Mouse (Mus musculus) neural tube, embryonic 14.5 days (tissue): ENCODE measurements around the gene Prrxl1. TPM values are rescaled to one million over a fixed set of nuclear protein-coding genes. Genes with fewer than 3 reads are reported as not detected.

Experiments
- ATAC-seq: fragments of 200-750 bp; cut with Nextera tagmentation; 2 replicates; pipeline ENCODE4 v1.8.0; 2017; ENCODE audit warnings: low read depth, mild to moderate bottlenecking, moderate TSS enrichment, moderate library complexity
- H3K27ac ChIP-seq: fragments of 300-500 bp; sonication (generic); 2 replicates; pipeline ENCODE4 v1.5.1; 2014; ENCODE audit warnings: low read depth, mild to moderate bottlenecking, control low read depth, low read length, moderate library complexity, mixed read lengths
- H3K27me3 ChIP-seq: fragments of 300-500 bp; sonication (generic); 2 replicates; pipeline ENCODE4 v1.6.1; 2014; ENCODE audit warnings: low read length; ENCODE audit not compliant: control insufficient read depth, insufficient read depth
- H3K36me3 ChIP-seq: fragments of 300-500 bp; sonication (generic); 2 replicates; pipeline ENCODE4 v1.6.1; 2014; ENCODE audit warnings: low read length, mixed read lengths; ENCODE audit not compliant: control insufficient read depth, insufficient read depth
- H3K4me1 ChIP-seq: fragments of 300-500 bp; sonication (generic); 2 replicates; pipeline ENCODE4 v1.6.1; 2014; ENCODE audit warnings: low read length; ENCODE audit not compliant: control insufficient read depth, insufficient read depth
- H3K4me2 ChIP-seq: fragments of 300-500 bp; sonication (generic); 2 replicates; pipeline ENCODE4 v1.6.1; 2014; ENCODE audit warnings: mild to moderate bottlenecking, low read depth, low read length, control low read depth
- H3K4me3 ChIP-seq: fragments of 300-500 bp; sonication (generic); 2 replicates; pipeline ENCODE4 v1.5.1; 2014; ENCODE audit warnings: low read depth, low read length, control low read depth, mixed read lengths
- H3K9ac ChIP-seq: fragments of 300-500 bp; sonication (generic); replicated peaks from 2 replicates; pipeline ENCODE4 v1.6.1; 2014; ENCODE audit warnings: low read depth, mild to moderate bottlenecking, control low read depth, low read length, mixed read lengths
- H3K9me3 ChIP-seq: fragments of 300-500 bp; sonication (generic); 2 replicates; pipeline ENCODE4 v1.6.1; 2016; ENCODE audit warnings: low read length; ENCODE audit not compliant: control insufficient read depth
- WGBS: fragments of 180-500 bp; shearing (Covaris S2); extraction: QIAGEN DNeasy Blood & Tissue Kit; methylation state at CpG from one replicate; pipeline ENCODE4 v1.1.7; 2014; 5-methylcytosine and 5-hydroxymethylcytosine counted together
- polyA plus RNA-seq: library from polyadenylated mRNA; unstranded; fragments of >200 nt; fragmentation: Nextera tagmentation; extraction: Ambion mirVana; gene quantifications from 2 replicates; pipeline ENCODE4 v1.2.1, GENCODE M21; 2014

The Prrxl1 gene
- polyA plus RNA-seq, 1 experiment from 2014 or later = 123 TPM

GRCm38 (mm10) chr14:32685124-32685826, 86.1 kb downstream of the Prrxl1 start, which contains the start of gene 3425401B19Rik:
Gene 3425401B19Rik, minus strand, starts transcription at chr14:32685293.
- ATAC-seq = no peak
- no peak within 1 kb of the TSS for H3K4me3 ChIP-seq
- H3K27ac ChIP-seq = no peak within 1 kb of the TSS
- 70% methylated on average over 16 of the region's 16 CpGs for WGBS
- peak within 1 kb of the TSS; percentile 17; the same call in 1 of the 2 replicates for H3K4me2 ChIP-seq
- no peaks in the 10 kb centered on the region for H3K9me3 ChIP-seq
- H3K4me1 ChIP-seq = peaks cover 3% of the 10 kb centered on the region; the same call in 1 of the 2 replicates
- H3K9ac ChIP-seq = no peak within 1 kb of the TSS
- no peaks in the 10 kb centered on the region for H3K36me3 ChIP-seq
- H3K27me3 ChIP-seq = no peaks in the 10 kb centered on the region

- no peak overlapping the region for H3K4me3 ChIP-seq
- ATAC-seq = no peak
- H3K9ac ChIP-seq = no peak overlapping the region
- no peaks in the 10 kb centered on the region for H3K4me1 ChIP-seq
- H3K4me2 ChIP-seq = no peak overlapping the region
- 90% methylated on average over 2 of the region's 2 CpGs for WGBS
- H3K27me3 ChIP-seq = no peaks in the 10 kb centered on the region
- no peak overlapping the region for H3K27ac ChIP-seq
- H3K36me3 ChIP-seq = no peaks in the 10 kb centered on the region
- no peaks in the 10 kb centered on the region for H3K9me3 ChIP-seq
Measured at GRCm38 (mm10) chr14:32695906-32696305, 96.7 kb downstream of the Prrxl1 start.

GRCm38 (mm10) chr14:32696344-32696743, 97.1 kb downstream of the Prrxl1 start:
- Histone ChIP-seq H3K27ac (no peak overlapping the region), H3K9ac (no peak overlapping the region), H3K4me1 (no peaks in the 10 kb centered on the region), H3K4me2 (no peak overlapping the region), H3K9me3 (no peaks in the 10 kb centered on the region), H3K36me3 (no peaks in the 10 kb centered on the region), H3K4me3 (no peak overlapping the region), H3K27me3 (no peaks in the 10 kb centered on the region)
- WGBS = 89% methylated on average over 2 of the region's 2 CpGs
- no peak for ATAC-seq

- no peak overlapping the region for H3K9ac ChIP-seq
- H3K4me2 ChIP-seq = no peak overlapping the region
- H3K27me3 ChIP-seq = no peaks in the 10 kb centered on the region
- no peak overlapping the region for H3K27ac ChIP-seq
- H3K4me1 ChIP-seq = no peaks in the 10 kb centered on the region
- WGBS = 84% methylated on average over 8 of the region's 8 CpGs
- no peak for ATAC-seq
- no peaks in the 10 kb centered on the region for H3K36me3 ChIP-seq
- H3K9me3 ChIP-seq = no peaks in the 10 kb centered on the region
- H3K4me3 ChIP-seq = no peak overlapping the region
Measured at GRCm38 (mm10) chr14:32697774-32698173, 98.6 kb downstream of the Prrxl1 start.

GRCm38 (mm10) chr14:32698556-32698955, 99.3 kb downstream of the Prrxl1 start:
- Histone ChIP-seq H3K36me3 (no peaks in the 10 kb centered on the region), H3K4me2 (no peak overlapping the region), H3K27me3 (no peaks in the 10 kb centered on the region), H3K4me3 (no peak overlapping the region), H3K9me3 (no peaks in the 10 kb centered on the region), H3K27ac (no peak overlapping the region), H3K4me1 (no peaks in the 10 kb centered on the region), H3K9ac (no peak overlapping the region)
- ATAC-seq = no peak
- WGBS = 91% methylated on average over 3 of the region's 3 CpGs

Other genes starting within 250 kb of the Prrxl1 start
- gene 1700024G13Rik, start 211.0 kb upstream of the Prrxl1 start, polyA plus RNA-seq = not detected in 2 replicates
- 31.3 and 32.6 TPM in 2 replicates for gene Slc18a3, start 134.6 kb upstream of the Prrxl1 start, polyA plus RNA-seq
- 4.0 and 4.3 TPM in 2 replicates for gene Chat, start 133.4 kb upstream of the Prrxl1 start, polyA plus RNA-seq
- 23.3 and 25.1 TPM in 2 replicates for gene Ercc6, start 85.9 kb upstream of the Prrxl1 start, polyA plus RNA-seq
- 0.21 and 0.26 TPM in 2 replicates for gene 3425401B19Rik, start 85.9 kb downstream of the Prrxl1 start, polyA plus RNA-seq
- gene Tmem273, start 186.6 kb downstream of the Prrxl1 start, polyA plus RNA-seq = 0.46 and 0.72 TPM in 2 replicates
- not detected in 2 replicates for gene Fam170b, start 234.6 kb downstream of the Prrxl1 start, polyA plus RNA-seq